Mouse (Mus musculus): ENCODE measurements around the gene Lpp. TPM values are rescaled to one million over a fixed set of nuclear protein-coding genes. Genes with fewer than 3 reads are reported as not detected.

Gene Lpp
- polyA plus RNA-seq, 1 experiment from 2014 or later: 14.4 TPM

- H3K9ac ChIP-seq (ENCODE audit: low read length): no peak overlapping the region
- H3K4me1 ChIP-seq (ENCODE audit: control insufficient read depth, insufficient read depth, low read length): peaks cover 3% of the 10 kb centered on the region
- no peak overlapping the region for H3K4me2 ChIP-seq
- no peaks in the 10 kb centered on the region for H3K36me3 ChIP-seq (ENCODE audit: control insufficient read depth, insufficient read depth, low read length)
- H3K27me3 ChIP-seq (ENCODE audit: control insufficient read depth, insufficient read depth, low read length): no peaks in the 10 kb centered on the region
- WGBS: 65% methylated on average over 1 of the region's 1 CpGs
- no peak overlapping the region for H3K27ac ChIP-seq (ENCODE audit: low read depth, low read length)
- ATAC-seq (ENCODE audit: low FRiP score) (no peak), DNase-seq (ENCODE audit: low spot score, missing footprints) (peak; percentile 39)
- H3K4me3 ChIP-seq (ENCODE audit: low read depth, low read length): no peak overlapping the region
- H3K9me3 ChIP-seq (ENCODE audit: control insufficient read depth, low read length): no peaks in the 10 kb centered on the region
Observed at GRCm38 (mm10) chr16:24946356-24946755, 553.0 kb downstream of the Lpp start.

GRCm38 (mm10) chr16:24947485-24947884, 554.2 kb downstream of the Lpp start:
- H3K27me3 ChIP-seq (ENCODE audit: control insufficient read depth, insufficient read depth, low read length): no peaks in the 10 kb centered on the region
- ATAC-seq (ENCODE audit: low FRiP score) (no peak), DNase-seq (ENCODE audit: low spot score, missing footprints) (no peak)
- H3K9me3 ChIP-seq (ENCODE audit: control insufficient read depth, low read length): no peaks in the 10 kb centered on the region
- WGBS: 98% methylated on average over 1 of the region's 1 CpGs
- no peaks in the 10 kb centered on the region; the same call in 1 of the 2 replicates for H3K4me1 ChIP-seq (ENCODE audit: control insufficient read depth, insufficient read depth, low read length)
- no peaks in the 10 kb centered on the region for H3K36me3 ChIP-seq (ENCODE audit: control insufficient read depth, insufficient read depth, low read length)
- no peak overlapping the region for H3K9ac ChIP-seq (ENCODE audit: low read length)
- no peak overlapping the region for H3K27ac ChIP-seq (ENCODE audit: low read depth, low read length)
- no peak overlapping the region for H3K4me3 ChIP-seq (ENCODE audit: low read depth, low read length)
- H3K4me2 ChIP-seq: no peak overlapping the region

- Histone ChIP-seq H3K9ac (ENCODE audit: low read length) (no peak overlapping the region), H3K27ac (ENCODE audit: low read depth, low read length) (no peak overlapping the region), H3K27me3 (ENCODE audit: control insufficient read depth, insufficient read depth, low read length) (no peaks in the 10 kb centered on the region), H3K36me3 (ENCODE audit: control insufficient read depth, insufficient read depth, low read length) (no peaks in the 10 kb centered on the region), H3K9me3 (ENCODE audit: control insufficient read depth, low read length) (no peaks in the 10 kb centered on the region), H3K4me1 (ENCODE audit: control insufficient read depth, insufficient read depth, low read length) (no peaks in the 10 kb centered on the region; the same call in 1 of the 2 replicates), H3K4me3 (ENCODE audit: low read depth, low read length) (no peak overlapping the region), H3K4me2 (no peak overlapping the region)
- DNase-seq (ENCODE audit: low spot score, missing footprints): peak; percentile 60
- 71% methylated on average over 3 of the region's 3 CpGs for WGBS
- ATAC-seq (ENCODE audit: low FRiP score): no peak
Observed at GRCm38 (mm10) chr16:24948091-24948690, 554.9 kb downstream of the Lpp start.

- DNase-seq (ENCODE audit: low spot score, missing footprints) (peak; percentile 56), ATAC-seq (ENCODE audit: low FRiP score) (no peak)
- Histone ChIP-seq H3K4me3 (ENCODE audit: low read depth, low read length) (no peak overlapping the region), H3K9me3 (ENCODE audit: control insufficient read depth, low read length) (no peaks in the 10 kb centered on the region), H3K4me1 (ENCODE audit: control insufficient read depth, insufficient read depth, low read length) (no peaks in the 10 kb centered on the region; the same call in 1 of the 2 replicates), H3K36me3 (ENCODE audit: control insufficient read depth, insufficient read depth, low read length) (no peaks in the 10 kb centered on the region), H3K9ac (ENCODE audit: low read length) (no peak overlapping the region), H3K27me3 (ENCODE audit: control insufficient read depth, insufficient read depth, low read length) (no peaks in the 10 kb centered on the region), H3K27ac (ENCODE audit: low read depth, low read length) (no peak overlapping the region), H3K4me2 (no peak overlapping the region)
- WGBS: 86% methylated on average over 3 of the region's 3 CpGs
Observed at GRCm38 (mm10) chr16:24949265-24949664, 556.0 kb downstream of the Lpp start.

DNA sequence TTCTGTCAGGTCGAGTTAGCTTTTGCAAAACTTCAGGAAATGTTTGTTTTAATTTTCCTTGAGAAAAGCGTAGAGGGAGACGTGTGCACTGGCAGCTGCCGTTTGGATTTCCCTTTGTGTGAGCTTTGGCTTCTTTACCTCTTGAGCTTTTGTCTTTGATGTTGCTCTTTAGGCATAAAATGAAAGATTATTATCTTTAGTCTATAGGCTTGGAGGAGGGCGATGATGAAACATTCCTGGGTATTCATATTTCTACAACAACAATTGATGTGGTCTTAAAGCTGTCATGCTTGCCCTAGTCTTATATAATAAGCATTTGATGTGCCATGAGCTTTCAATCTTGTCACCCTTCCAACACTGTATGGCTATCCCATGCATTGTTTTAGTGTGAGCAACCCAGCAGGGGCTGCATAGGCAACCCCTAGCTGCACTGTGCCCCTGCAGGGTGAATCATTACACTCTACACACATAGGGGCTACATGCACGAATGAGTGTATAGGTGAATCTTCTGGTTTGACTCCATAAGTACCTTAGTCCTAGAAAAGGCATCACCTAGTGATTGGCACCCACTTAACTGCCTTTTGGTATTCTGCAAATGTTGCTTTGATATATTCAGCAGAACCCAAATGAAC, 556.9 kb downstream of the Lpp start:
- Histone ChIP-seq H3K9me3 (ENCODE audit: control insufficient read depth, low read length) (no peaks in the 10 kb centered on the region), H3K4me1 (ENCODE audit: control insufficient read depth, insufficient read depth, low read length) (no peaks in the 10 kb centered on the region), H3K36me3 (ENCODE audit: control insufficient read depth, insufficient read depth, low read length) (no peaks in the 10 kb centered on the region), H3K4me3 (ENCODE audit: low read depth, low read length) (no peak overlapping the region), H3K27ac (ENCODE audit: low read depth, low read length) (no peak overlapping the region), H3K27me3 (ENCODE audit: control insufficient read depth, insufficient read depth, low read length) (no peaks in the 10 kb centered on the region), H3K4me2 (no peak overlapping the region), H3K9ac (ENCODE audit: low read length) (no peak overlapping the region)
- ATAC-seq (ENCODE audit: low FRiP score) (no peak), DNase-seq (ENCODE audit: low spot score, missing footprints) (peak; percentile 44)
- 55% methylated on average over 6 of the region's 6 CpGs for WGBS

DNA sequence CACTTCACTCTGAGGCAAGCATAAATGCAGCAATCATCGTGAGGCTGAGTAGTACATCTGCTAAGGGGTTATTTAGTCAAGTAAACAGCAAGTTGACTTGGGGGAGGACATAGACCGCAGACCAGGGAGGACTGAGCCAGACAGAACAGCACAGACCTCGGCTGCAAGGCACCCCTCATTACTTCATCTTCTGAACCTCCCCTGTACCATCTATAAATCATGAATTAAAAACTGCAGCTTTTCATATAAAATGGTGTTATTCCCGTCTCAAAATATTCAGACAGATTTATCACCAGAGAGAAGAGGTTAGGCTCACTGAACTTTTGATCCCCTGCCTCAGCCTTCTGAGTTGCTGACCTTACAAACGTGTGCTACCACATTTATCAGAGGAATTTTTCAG, 558.6 kb downstream of the Lpp start:
- DNase-seq (ENCODE audit: low spot score, missing footprints) (peak; percentile 82), ATAC-seq (ENCODE audit: low FRiP score) (no peak)
- Histone ChIP-seq H3K36me3 (ENCODE audit: control insufficient read depth, insufficient read depth, low read length) (no peaks in the 10 kb centered on the region), H3K4me2 (no peak overlapping the region), H3K4me1 (ENCODE audit: control insufficient read depth, insufficient read depth, low read length) (no peaks in the 10 kb centered on the region), H3K4me3 (ENCODE audit: low read depth, low read length) (no peak overlapping the region), H3K9ac (ENCODE audit: low read length) (no peak overlapping the region), H3K27me3 (ENCODE audit: control insufficient read depth, insufficient read depth, low read length) (no peaks in the 10 kb centered on the region), H3K9me3 (ENCODE audit: control insufficient read depth, low read length) (no peaks in the 10 kb centered on the region), H3K27ac (ENCODE audit: low read depth, low read length) (no peak overlapping the region)
- 79% methylated on average over 5 of the region's 5 CpGs for WGBS

- H3K27me3 ChIP-seq (ENCODE audit: control insufficient read depth, insufficient read depth, low read length): no peaks in the 10 kb centered on the region
- ATAC-seq (ENCODE audit: low FRiP score): no peak
- no peak overlapping the region for H3K4me2 ChIP-seq
- H3K27ac ChIP-seq (ENCODE audit: low read depth, low read length): no peak overlapping the region
- H3K9ac ChIP-seq (ENCODE audit: low read length): no peak overlapping the region
- DNase-seq (ENCODE audit: low spot score, missing footprints): no peak
- 90% methylated on average over 7 of the region's 7 CpGs for WGBS
- H3K9me3 ChIP-seq (ENCODE audit: control insufficient read depth, low read length): no peaks in the 10 kb centered on the region
- no peak overlapping the region for H3K4me3 ChIP-seq (ENCODE audit: low read depth, low read length)
- H3K36me3 ChIP-seq (ENCODE audit: control insufficient read depth, insufficient read depth, low read length): no peaks in the 10 kb centered on the region
- H3K4me1 ChIP-seq (ENCODE audit: control insufficient read depth, insufficient read depth, low read length): no peaks in the 10 kb centered on the region
Observed at GRCm38 (mm10) chr16:24955054-24955453, 561.7 kb downstream of the Lpp start.

- no peaks in the 10 kb centered on the region for H3K4me1 ChIP-seq (ENCODE audit: control insufficient read depth, insufficient read depth, low read length)
- no peaks in the 10 kb centered on the region for H3K27me3 ChIP-seq (ENCODE audit: control insufficient read depth, insufficient read depth, low read length)
- H3K4me3 ChIP-seq (ENCODE audit: low read depth, low read length): no peak overlapping the region
- H3K9ac ChIP-seq (ENCODE audit: low read length): no peak overlapping the region
- DNase-seq (ENCODE audit: low spot score, missing footprints) (no peak), ATAC-seq (ENCODE audit: low FRiP score) (no peak)
- WGBS: 92% methylated on average over 1 of the region's 1 CpGs
- H3K9me3 ChIP-seq (ENCODE audit: control insufficient read depth, low read length): no peaks in the 10 kb centered on the region
- no peaks in the 10 kb centered on the region for H3K36me3 ChIP-seq (ENCODE audit: control insufficient read depth, insufficient read depth, low read length)
- H3K27ac ChIP-seq (ENCODE audit: low read depth, low read length): no peak overlapping the region
- H3K4me2 ChIP-seq: no peak overlapping the region
Observed at GRCm38 (mm10) chr16:24958661-24959060, 565.4 kb downstream of the Lpp start.

DNA sequence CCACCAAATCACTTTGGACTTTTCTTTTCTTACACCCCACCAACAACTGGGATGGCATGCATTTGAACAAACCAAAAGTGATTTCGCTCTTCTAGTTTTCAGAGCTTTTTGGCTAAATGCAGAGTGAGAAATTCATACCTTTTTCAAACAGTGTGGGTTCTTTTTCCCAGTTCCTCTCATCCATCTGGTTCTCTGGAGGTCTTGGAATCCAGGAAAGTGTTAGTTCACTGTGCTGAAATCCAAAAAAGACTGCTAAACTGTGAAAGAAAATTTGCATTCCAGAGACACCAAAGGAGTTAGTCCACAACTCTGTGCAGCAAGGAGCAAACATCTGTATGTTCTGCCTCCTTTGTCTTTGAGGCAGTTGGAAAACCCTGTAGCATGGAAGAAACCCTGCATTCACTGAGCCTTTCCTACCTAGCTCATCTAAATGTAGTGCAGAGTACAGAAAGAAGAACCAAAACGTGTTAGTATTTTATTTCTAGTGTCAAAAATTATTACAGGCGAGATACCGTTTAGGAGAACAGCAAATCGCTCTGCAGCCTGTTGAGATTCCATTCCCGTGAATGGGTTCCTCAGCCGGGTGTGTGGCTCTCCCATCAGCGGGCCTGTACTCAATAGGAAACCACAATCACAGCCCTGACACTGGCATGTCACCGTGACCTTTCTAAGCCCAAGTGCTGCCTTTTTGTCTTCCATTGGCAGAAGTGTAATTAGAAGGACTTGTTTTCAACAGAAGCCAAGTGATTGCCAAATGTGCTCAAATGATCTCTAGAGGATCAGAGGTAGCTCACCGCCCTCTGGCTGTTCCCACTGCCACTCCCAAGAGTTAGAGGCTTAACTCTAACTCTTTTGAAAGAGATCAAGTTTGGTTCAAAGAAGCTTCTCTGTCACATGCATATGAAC, 567.8 kb downstream of the Lpp start:
- ATAC-seq (ENCODE audit: low FRiP score) (no peak), DNase-seq (ENCODE audit: low spot score, missing footprints) (no peak)
- Histone ChIP-seq H3K4me1 (ENCODE audit: control insufficient read depth, insufficient read depth, low read length) (no peaks in the 10 kb centered on the region), H3K27ac (ENCODE audit: low read depth, low read length) (no peak overlapping the region), H3K36me3 (ENCODE audit: control insufficient read depth, insufficient read depth, low read length) (no peaks in the 10 kb centered on the region), H3K9ac (ENCODE audit: low read length) (no peak overlapping the region), H3K27me3 (ENCODE audit: control insufficient read depth, insufficient read depth, low read length) (no peaks in the 10 kb centered on the region), H3K4me2 (no peak overlapping the region), H3K4me3 (ENCODE audit: low read depth, low read length) (no peak overlapping the region), H3K9me3 (ENCODE audit: control insufficient read depth, low read length) (no peaks in the 10 kb centered on the region)
- WGBS: 80% methylated on average over 10 of the region's 10 CpGs

All from midbrain, embryonic 11.5 days (tissue).